Mouse (Mus musculus): ENCODE measurements around the gene 0610040J01Rik. TPM values are rescaled to one million over a fixed set of nuclear protein-coding genes. Genes with fewer than 3 reads are reported as not detected.
A peak's percentile ranks its signal among the peaks of the same experiment; 100 is the strongest.

0610040J01Rik gene
- total and polyA plus RNA-seq, 3 experiments = not detected

GRCm38 (mm10) chr5:63766715-63767114, 45.4 kb upstream of the 0610040J01Rik start:
- H3K4me3 ChIP-seq (ENCODE audit: control insufficient read depth in 1 of 2, insufficient read depth in 1 of 2, low read depth in 2 of 2, low read length in 2 of 2) = no peak overlapping the region
- H3K9ac ChIP-seq (ENCODE audit: control insufficient read depth, low read depth, low read length, poor library complexity, severe bottlenecking) = no peak overlapping the region
- H3K27ac ChIP-seq (ENCODE audit: control insufficient read depth, low read depth, low read length) = no peak overlapping the region
- no peaks in the 10 kb centered on the region for H3K9me3 ChIP-seq (replicated peaks; ENCODE audit: insufficient read depth, low read length)
- peak; percentile 68 for TF ChIP-seq SMC3 (IDR thresholded peaks at IDR 0.05; ENCODE audit: low read depth, low read length)
- TF ChIP-seq CTCF (IDR thresholded peaks at IDR 0.05 in 2 of 3, conservative IDR thresholded peaks at IDR 0.05 in 1 of 3; ENCODE audit: control insufficient read depth in 1 of 3, insufficient read depth in 1 of 3, low read depth in 2 of 3, low read length in 3 of 3, poor library complexity in 1 of 3, severe bottlenecking in 1 of 3) = peak; percentile 44 to 72 (median 44)
- TF ChIP-seq CHD1 (IDR thresholded peaks at IDR 0.05; ENCODE audit: low read depth, low read length) = no peak
- no peak for TF ChIP-seq GATA1 (IDR thresholded peaks at IDR 0.05; ENCODE audit: low read depth, low read length)
- no peak for TF ChIP-seq JUND (IDR thresholded peaks at IDR 0.05; ENCODE audit: low read depth, low read length)
- TF ChIP-seq HCFC1 (IDR thresholded peaks at IDR 0.05; ENCODE audit: low read depth, low read length) = no peak
- TF ChIP-seq EP300 (IDR thresholded peaks at IDR 0.05; ENCODE audit: low read depth in 1 of 2, low read length in 2 of 2) = no peak
- no peak for TF ChIP-seq MAX (IDR thresholded peaks at IDR 0.05; ENCODE audit: low read length)
- peak; percentile 70 for TF ChIP-seq RAD21 (IDR thresholded peaks at IDR 0.05; ENCODE audit: low read depth, low read length)
- TF ChIP-seq CHD2 (IDR thresholded peaks at IDR 0.05; ENCODE audit: low read length) = no peak
- TF ChIP-seq ZC3H11A (IDR thresholded peaks at IDR 0.05; ENCODE audit: low read depth, low read length) = peak; percentile 59
- TF ChIP-seq TCF12 (IDR thresholded peaks at IDR 0.05; ENCODE audit: low read depth, low read length) = no peak
- TF ChIP-seq USF2 (IDR thresholded peaks at IDR 0.05; ENCODE audit: borderline replicate concordance in 1 of 2, insufficient read depth in 1 of 2, low read depth in 1 of 2, low read length in 2 of 2) = no peak
- TF ChIP-seq TBP (IDR thresholded peaks at IDR 0.05; ENCODE audit: low read depth, low read length) = no peak
- H3K36me3 ChIP-seq (ENCODE audit: control insufficient read depth in 1 of 2, insufficient read depth in 2 of 2, low read length in 2 of 2) = no peaks in the 10 kb centered on the region
- H3K4me1 ChIP-seq (ENCODE audit: control insufficient read depth in 1 of 2, insufficient read depth in 2 of 2, low read length in 2 of 2) = no peaks in the 10 kb centered on the region
- no peaks in the 10 kb centered on the region for H3K79me2 ChIP-seq (ENCODE audit: control insufficient read depth, insufficient read depth, low read length, poor library complexity)
- peak; percentile 54 for DNase-seq (ENCODE audit: low read depth, low spot score)
- H3K27me3 ChIP-seq (ENCODE audit: control insufficient read depth in 1 of 2, insufficient read depth in 2 of 2, low read length in 2 of 2) = no peaks in the 10 kb centered on the region

- no peak overlapping the region for H3K27ac ChIP-seq (ENCODE audit: control insufficient read depth, low read depth, low read length)
- no peaks in the 10 kb centered on the region for H3K27me3 ChIP-seq (ENCODE audit: control insufficient read depth in 1 of 2, insufficient read depth in 2 of 2, low read length in 2 of 2)
- H3K9ac ChIP-seq (ENCODE audit: control insufficient read depth, low read depth, low read length, poor library complexity, severe bottlenecking) = no peak overlapping the region
- H3K79me2 ChIP-seq (ENCODE audit: control insufficient read depth, insufficient read depth, low read length, poor library complexity) = no peaks in the 10 kb centered on the region
- no peaks in the 10 kb centered on the region for H3K9me3 ChIP-seq (replicated peaks; ENCODE audit: insufficient read depth, low read length)
- no peak for DNase-seq (ENCODE audit: low read depth, low spot score)
- TF ChIP-seq MYB (IDR thresholded peaks at IDR 0.05; ENCODE audit: low read depth, low read length) (no peak), MXI1 (IDR thresholded peaks at IDR 0.05; ENCODE audit: low read depth, low read length) (no peak), MAZ (IDR thresholded peaks at IDR 0.05; ENCODE audit: low read depth, low read length) (no peak), POLR2AphosphoS2 (IDR thresholded peaks at IDR 0.05; ENCODE audit: low read length) (no peak), ZMIZ1 (IDR thresholded peaks at IDR 0.05; ENCODE audit: low read depth, low read length) (no peak)
- no peak overlapping the region for H3K4me3 ChIP-seq (ENCODE audit: control insufficient read depth in 1 of 2, insufficient read depth in 1 of 2, low read depth in 2 of 2, low read length in 2 of 2)
- no peaks in the 10 kb centered on the region for H3K4me1 ChIP-seq (ENCODE audit: control insufficient read depth in 1 of 2, insufficient read depth in 2 of 2, low read length in 2 of 2)
- H3K36me3 ChIP-seq (ENCODE audit: control insufficient read depth in 1 of 2, insufficient read depth in 2 of 2, low read length in 2 of 2) = no peaks in the 10 kb centered on the region
Measured at GRCm38 (mm10) chr5:63767464-63767863, 44.7 kb upstream of the 0610040J01Rik start.

Data from MEL (cell line).